Mouse (Mus musculus): ENCODE data around the gene Dyrk3.

- TF ChIP-seq CTCF (IDR thresholded peaks at IDR 0.05; ENCODE audit: insufficient read depth, low read depth, low read length) (no peak), POLR2A (IDR thresholded peaks at IDR 0.05; ENCODE audit: insufficient read depth, low read depth, low read length) (no peak)
Observed at GRCm38 (mm10) chr1:131086907-131087306, 51.2 kb downstream of the Dyrk3 start.
